Mouse (Mus musculus) forebrain, embryonic 10.5 days (tissue): ENCODE results near the gene Clint1. TPM values are rescaled to one million over a fixed set of nuclear protein-coding genes. Genes with fewer than 3 reads are reported as not detected.
A peak's percentile ranks its signal among the peaks of the same experiment; 100 is the strongest.

ENCODE experiments used
- DNase-seq: peaks from one replicate; pipeline ENCODE4 v3.0.0-alpha.2; 2017; ENCODE audit warnings: low spot score; ENCODE audit errors: extremely low spot score
- H3K27ac ChIP-seq: fragments of 300-500 bp; sonication (generic); 2 replicates; pipeline ENCODE4 v1.5.1; 2016; ENCODE audit warnings: mild to moderate bottlenecking
- H3K27me3 ChIP-seq: fragments of 300-500 bp; sonication (generic); 2 replicates; pipeline ENCODE4 v1.6.1; 2016; ENCODE audit warnings: mild to moderate bottlenecking; ENCODE audit not compliant: poor library complexity, severe bottlenecking
- H3K36me3 ChIP-seq: fragments of 300-500 bp; sonication (generic); replicated peaks from 2 replicates; pipeline ENCODE4 v1.6.1; 2016; ENCODE audit warnings: mild to moderate bottlenecking, moderate library complexity
- H3K4me1 ChIP-seq: fragments of 300-500 bp; sonication (generic); 2 replicates; pipeline ENCODE4 v1.6.1; 2016
- H3K4me3 ChIP-seq: fragments of 300-500 bp; sonication (generic); 2 replicates; pipeline ENCODE4 v1.5.1; 2016; ENCODE audit warnings: mild to moderate bottlenecking, moderate library complexity
- H3K9me3 ChIP-seq: fragments of 300-500 bp; sonication (generic); 2 replicates; pipeline ENCODE4 v1.6.1; 2016; ENCODE audit warnings: mild to moderate bottlenecking, moderate library complexity
- WGBS: fragments of 180-500 bp; shearing (Covaris S2); methylation state at CpG from one replicate; pipeline ENCODE4 v1.1.7; 2016; 5-methylcytosine and 5-hydroxymethylcytosine counted together
- polyA plus RNA-seq: library from polyadenylated mRNA; unstranded; fragments of >200 nt; fragmentation: Nextera tagmentation; extraction: Ambion mirVana; gene quantifications from 2 replicates; pipeline ENCODE4 v1.2.1, GENCODE M21; 2016

Clint1 gene
- polyA plus RNA-seq, 1 experiment from 2014 or later = 64.2 TPM

GRCm38 (mm10) chr11:45830112-45830511 is 21.7 kb upstream of the Clint1 start:
- no peaks in the 10 kb centered on the region for H3K36me3 ChIP-seq
- H3K27ac ChIP-seq = no peak overlapping the region
- no peak for DNase-seq
- peaks cover 5% of the 10 kb centered on the region; the same call in 1 of the 2 replicates for H3K9me3 ChIP-seq
- no peaks in the 10 kb centered on the region for H3K27me3 ChIP-seq
- H3K4me1 ChIP-seq = peaks cover 15% of the 10 kb centered on the region
- H3K4me3 ChIP-seq = no peak overlapping the region

DNA sequence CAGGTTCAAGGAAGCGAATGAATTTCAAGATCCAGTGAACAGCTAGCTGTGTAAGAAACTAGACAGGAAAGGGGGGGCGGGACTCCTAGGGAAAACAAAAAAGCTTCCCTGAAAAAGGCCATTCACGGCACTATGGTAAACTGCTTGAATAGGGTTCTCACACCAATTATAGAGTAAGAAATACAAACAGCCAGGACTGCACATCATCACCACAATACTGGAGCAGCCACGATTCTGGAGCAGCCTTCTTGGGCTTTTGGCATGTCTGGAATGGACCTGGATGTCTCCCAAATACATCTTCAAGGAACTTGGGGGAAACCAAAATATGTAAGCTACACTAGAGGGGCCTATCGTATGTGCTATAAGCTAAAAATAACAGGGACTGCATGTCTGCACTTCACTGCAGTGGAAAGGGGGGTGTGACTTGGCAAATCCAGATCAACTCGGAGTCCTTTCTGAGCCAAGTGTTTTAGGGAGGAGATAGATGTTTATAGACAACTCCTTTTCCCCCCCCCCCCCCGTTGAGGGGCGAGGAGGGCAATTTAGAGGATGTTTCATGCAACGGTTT is 21.0 kb upstream of the Clint1 start:
- H3K36me3 ChIP-seq = no peaks in the 10 kb centered on the region
- 70% methylated on average over 9 of the region's 9 CpGs for WGBS
- peaks cover 22% of the 10 kb centered on the region for H3K4me1 ChIP-seq
- no peaks in the 10 kb centered on the region for H3K27me3 ChIP-seq
- no peak for DNase-seq
- no peak overlapping the region for H3K27ac ChIP-seq
- H3K4me3 ChIP-seq = no peak overlapping the region
- H3K9me3 ChIP-seq = peaks cover 5% of the 10 kb centered on the region; the same call in 1 of the 2 replicates

- Histone ChIP-seq H3K27ac (no peak overlapping the region), H3K27me3 (no peaks in the 10 kb centered on the region), H3K4me3 (no peak overlapping the region), H3K9me3 (peaks cover 5% of the 10 kb centered on the region; the same call in 1 of the 2 replicates), H3K4me1 (peaks cover 30% of the 10 kb centered on the region), H3K36me3 (no peaks in the 10 kb centered on the region)
- 96% methylated on average over 15 of the region's 15 CpGs for WGBS
- DNase-seq = no peak
These were observed 20.2 kb upstream of the Clint1 start for GRCm38 (mm10) chr11:45831476-45832143.

- DNase-seq = no peak
- H3K27ac ChIP-seq = peak overlapping the region; percentile 65; the same call in 1 of the 2 replicates
- peaks cover 24% of the 10 kb centered on the region for H3K4me1 ChIP-seq
- no peak overlapping the region for H3K4me3 ChIP-seq
- H3K9me3 ChIP-seq = no peaks in the 10 kb centered on the region
- no peaks in the 10 kb centered on the region for H3K27me3 ChIP-seq
- no peaks in the 10 kb centered on the region for H3K36me3 ChIP-seq
- WGBS = 8% methylated on average over 4 of the region's 4 CpGs
These were observed 16.1 kb upstream of the Clint1 start for GRCm38 (mm10) chr11:45835625-45836255.

DNA sequence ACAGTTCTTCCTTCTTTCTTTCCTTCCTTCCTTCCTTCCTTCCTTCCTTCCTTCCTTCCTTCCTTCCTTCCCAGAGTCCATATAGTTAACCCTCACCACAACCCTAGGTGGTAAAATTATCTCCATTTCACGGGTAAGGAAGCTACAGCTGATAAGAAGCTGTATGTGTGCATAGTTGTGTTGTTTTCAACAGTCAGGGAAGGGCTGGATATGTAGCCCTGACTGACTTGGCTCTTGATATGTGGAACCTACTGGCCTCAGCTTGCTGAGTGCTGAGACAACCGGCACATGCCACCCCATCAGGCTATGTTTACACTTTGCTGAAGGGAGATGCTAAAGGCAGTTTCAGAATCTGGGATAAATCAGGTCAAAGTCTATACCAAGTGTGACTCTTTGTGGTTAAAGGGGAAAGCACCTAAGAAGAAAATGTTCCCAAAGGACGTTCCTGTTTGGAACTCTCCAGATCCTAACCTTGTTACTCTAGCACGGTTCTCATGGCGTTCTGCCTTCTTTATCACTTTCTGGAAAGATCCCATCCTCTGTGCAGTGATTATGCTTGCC is 14.5 kb upstream of the Clint1 start:
- H3K27ac ChIP-seq = no peak overlapping the region
- 86% methylated on average over 5 of the region's 5 CpGs for WGBS
- no peak for DNase-seq
- no peaks in the 10 kb centered on the region for H3K9me3 ChIP-seq
- no peak overlapping the region for H3K4me3 ChIP-seq
- no peaks in the 10 kb centered on the region for H3K36me3 ChIP-seq
- peaks cover 20% of the 10 kb centered on the region for H3K4me1 ChIP-seq
- no peaks in the 10 kb centered on the region for H3K27me3 ChIP-seq

GRCm38 (mm10) chr11:45838450-45838849 is 13.4 kb upstream of the Clint1 start:
- Histone ChIP-seq H3K36me3 (no peaks in the 10 kb centered on the region), H3K4me1 (peaks cover 20% of the 10 kb centered on the region), H3K4me3 (no peak overlapping the region), H3K27me3 (no peaks in the 10 kb centered on the region), H3K9me3 (no peaks in the 10 kb centered on the region), H3K27ac (no peak overlapping the region)
- no peak for DNase-seq
- WGBS = 88% methylated on average over 3 of the region's 3 CpGs

GRCm38 (mm10) chr11:45840332-45840731 is 11.5 kb upstream of the Clint1 start:
- H3K27ac ChIP-seq = no peak overlapping the region
- H3K27me3 ChIP-seq = no peaks in the 10 kb centered on the region
- no peaks in the 10 kb centered on the region for H3K9me3 ChIP-seq
- no peak overlapping the region for H3K4me3 ChIP-seq
- H3K4me1 ChIP-seq = peaks cover 14% of the 10 kb centered on the region
- DNase-seq = no peak
- WGBS = 88% methylated on average over 3 of the region's 3 CpGs
- no peaks in the 10 kb centered on the region for H3K36me3 ChIP-seq

- Histone ChIP-seq H3K27ac (no peak overlapping the region), H3K4me1 (peaks cover 4% of the 10 kb centered on the region; the same call in 1 of the 2 replicates), H3K36me3 (no peaks in the 10 kb centered on the region), H3K9me3 (no peaks in the 10 kb centered on the region), H3K4me3 (no peak overlapping the region), H3K27me3 (no peaks in the 10 kb centered on the region)
- 56% methylated on average over 3 of the region's 3 CpGs for WGBS
- no peak for DNase-seq
These were observed 5.8 kb upstream of the Clint1 start for GRCm38 (mm10) chr11:45846008-45846407.

- peaks cover 7% of the 10 kb centered on the region; the same call in 1 of the 2 replicates for H3K4me1 ChIP-seq
- H3K36me3 ChIP-seq = no peaks in the 10 kb centered on the region
- no peak for DNase-seq
- H3K4me3 ChIP-seq = no peak overlapping the region
- H3K27ac ChIP-seq = no peak overlapping the region
- no peaks in the 10 kb centered on the region for H3K9me3 ChIP-seq
- H3K27me3 ChIP-seq = no peaks in the 10 kb centered on the region
- 78% methylated on average over 7 of the region's 7 CpGs for WGBS
These were observed 4.3 kb upstream of the Clint1 start for GRCm38 (mm10) chr11:45847548-45847947.

GRCm38 (mm10) chr11:45848253-45848652 is 3.6 kb upstream of the Clint1 start:
- 90% methylated on average over 12 of the region's 12 CpGs for WGBS
- peaks cover 2% of the 10 kb centered on the region; the same call in 1 of the 2 replicates for H3K36me3 ChIP-seq
- DNase-seq = no peak
- peaks cover 14% of the 10 kb centered on the region for H3K4me1 ChIP-seq
- no peaks in the 10 kb centered on the region for H3K27me3 ChIP-seq
- H3K9me3 ChIP-seq = no peaks in the 10 kb centered on the region
- H3K27ac ChIP-seq = no peak overlapping the region
- no peak overlapping the region for H3K4me3 ChIP-seq

DNA sequence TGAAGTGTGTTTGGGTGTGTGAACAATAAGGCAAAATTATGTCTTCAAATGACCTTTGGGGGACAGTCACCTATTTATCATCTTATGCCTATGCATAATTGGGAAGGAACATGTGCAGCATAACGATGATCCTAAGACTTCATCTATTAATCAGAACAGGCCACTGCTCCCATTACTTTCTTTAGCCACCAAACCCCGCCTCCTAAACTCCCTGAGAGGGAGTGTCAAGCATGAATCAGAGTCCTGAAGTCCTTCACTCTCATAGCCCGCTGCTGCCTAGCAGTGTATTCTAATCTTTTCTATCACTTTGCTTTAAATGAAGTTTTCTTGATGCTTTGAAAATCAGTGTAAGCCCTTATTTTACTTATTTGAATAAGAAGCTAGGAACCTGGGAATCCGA is 2.6 kb upstream of the Clint1 start:
- no peak for DNase-seq
- WGBS = 85% methylated on average over 4 of the region's 4 CpGs
- Histone ChIP-seq H3K9me3 (no peaks in the 10 kb centered on the region), H3K27me3 (no peaks in the 10 kb centered on the region), H3K36me3 (peaks cover 11% of the 10 kb centered on the region), H3K4me1 (peaks cover 18% of the 10 kb centered on the region), H3K27ac (no peak overlapping the region), H3K4me3 (no peak overlapping the region)

DNA sequence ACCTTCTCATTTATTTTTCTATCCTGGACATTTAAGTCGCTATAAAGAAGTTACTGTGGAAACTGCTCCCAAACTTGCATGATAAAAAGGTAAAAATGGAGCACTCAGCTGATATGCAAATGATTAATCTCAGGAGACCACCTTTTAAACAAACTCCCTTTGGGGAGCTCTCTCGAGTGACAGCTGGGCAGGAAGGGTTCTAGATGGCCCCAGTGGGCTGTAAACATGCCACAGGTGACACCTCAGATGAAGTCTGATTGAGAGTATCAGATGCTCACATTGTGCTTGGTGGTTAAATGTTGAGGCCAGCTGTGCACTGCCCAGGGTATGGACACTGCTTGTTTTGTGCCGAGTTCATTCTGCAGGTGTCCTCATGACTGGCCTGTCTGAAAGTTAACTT is 2.0 kb upstream of the Clint1 start:
- Histone ChIP-seq H3K36me3 (peaks cover 18% of the 10 kb centered on the region), H3K4me1 (peaks cover 20% of the 10 kb centered on the region)
- WGBS = 75% methylated on average over 3 of the region's 3 CpGs

DNA sequence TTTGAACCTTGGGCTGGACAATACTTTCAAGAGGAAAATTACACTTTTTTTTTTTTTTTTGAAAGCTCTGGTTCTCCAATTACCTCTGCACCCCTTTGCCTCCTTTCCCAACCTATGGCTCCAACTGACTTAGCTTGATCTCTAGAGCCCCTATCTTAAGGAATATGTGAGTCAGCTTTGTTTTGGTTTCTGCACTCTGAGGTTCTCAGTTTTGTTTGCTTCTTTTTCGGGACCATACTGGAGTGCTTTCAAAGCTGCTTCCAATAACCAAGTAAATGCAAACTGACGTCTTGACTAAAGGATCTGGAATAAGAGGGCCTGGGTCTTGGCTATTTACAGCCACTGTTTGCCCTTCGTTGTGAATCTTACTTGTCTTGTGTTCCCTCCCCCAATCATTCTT is 1.5 kb upstream of the Clint1 start:
- no peaks in the 10 kb centered on the region for H3K27me3 ChIP-seq
- DNase-seq = no peak
- H3K9me3 ChIP-seq = no peaks in the 10 kb centered on the region
- WGBS = 54% methylated on average over 3 of the region's 3 CpGs
- no peak overlapping the region for H3K4me3 ChIP-seq
- peaks cover 22% of the 10 kb centered on the region for H3K36me3 ChIP-seq
- H3K27ac ChIP-seq = no peak overlapping the region
- peaks cover 21% of the 10 kb centered on the region for H3K4me1 ChIP-seq

More for the DNA sequence above, 2.0 kb upstream of the Clint1 start:
- Histone ChIP-seq H3K27me3 (no peaks in the 10 kb centered on the region), H3K9me3 (no peaks in the 10 kb centered on the region), H3K27ac (no peak overlapping the region), H3K4me3 (no peak overlapping the region)
- no peak for DNase-seq
